Mouse (Mus musculus) limb, embryonic 14.5 days (tissue): ENCODE results near the gene Coasy. TPM values are rescaled to one million over a fixed set of nuclear protein-coding genes. Genes with fewer than 3 reads are reported as not detected.

Source experiments
- ATAC-seq: fragments of 200-750 bp; cut with Nextera tagmentation; 2 replicates; pipeline ENCODE4 v1.8.0; 2017; ENCODE audit warnings: low read depth, moderate number of reproducible peaks, moderate TSS enrichment; ENCODE audit not compliant: low FRiP score
- DNase-seq: peaks from one replicate; pipeline ENCODE4 v3.0.0-alpha.2; 2015; ENCODE audit warnings: low spot score
- H3K27ac ChIP-seq: fragments of 300-500 bp; sonication (generic); replicated peaks from 2 replicates; pipeline ENCODE4 v1.5.1; 2014; ENCODE audit warnings: low read depth, mild to moderate bottlenecking, low read length, moderate library complexity, mixed read lengths
- H3K27me3 ChIP-seq: fragments of 300-500 bp; sonication (generic); 2 replicates; pipeline ENCODE4 v1.6.1; 2014; ENCODE audit warnings: low read length, mixed read lengths; ENCODE audit not compliant: control insufficient read depth, insufficient read depth
- H3K36me3 ChIP-seq: fragments of 300-500 bp; sonication (generic); 2 replicates; pipeline ENCODE4 v1.6.1; 2014; ENCODE audit warnings: mild to moderate bottlenecking, low read length, moderate library complexity, mixed read lengths; ENCODE audit not compliant: control insufficient read depth, insufficient read depth
- H3K4me1 ChIP-seq: fragments of 300-500 bp; sonication (generic); 2 replicates; pipeline ENCODE4 v1.6.1; 2014; ENCODE audit warnings: antibody characterized with exemption, low read length, mixed read lengths; ENCODE audit not compliant: control insufficient read depth, insufficient read depth
- H3K4me2 ChIP-seq: fragments of 300-500 bp; sonication (generic); replicated peaks from 2 replicates; pipeline ENCODE4 v1.6.1; 2014; ENCODE audit warnings: low read depth, mild to moderate bottlenecking, low read length, moderate library complexity; ENCODE audit not compliant: severe bottlenecking
- H3K4me3 ChIP-seq: fragments of 300-500 bp; sonication (generic); replicated peaks from 2 replicates; pipeline ENCODE4 v1.5.1; 2014; ENCODE audit warnings: low read length
- H3K9ac ChIP-seq: fragments of 300-500 bp; sonication (generic); 2 replicates; pipeline ENCODE4 v1.6.1; 2014; ENCODE audit warnings: mild to moderate bottlenecking, low read depth, low read length, moderate library complexity; ENCODE audit not compliant: severe bottlenecking
- H3K9me3 ChIP-seq: fragments of 300-500 bp; sonication (generic); 2 replicates; pipeline ENCODE4 v1.6.1; 2016; ENCODE audit warnings: low read length; ENCODE audit not compliant: control insufficient read depth
- POLR2A ChIP-seq: fragments of 200-500 bp; IDR thresholded peaks from 2 replicates; pipeline ENCODE4 v1.8.0; 2012; ENCODE audit warnings: inconsistent platforms, mild to moderate bottlenecking, moderate library complexity, borderline replicate concordance; ENCODE audit not compliant: insufficient read depth, insufficient read length; ENCODE audit errors: extremely low read depth
- WGBS: fragments of 180-500 bp; shearing (Covaris S2); extraction: QIAGEN DNeasy Blood & Tissue Kit; methylation state at CpG from one replicate; pipeline ENCODE4 v1.1.7; 2014; 5-methylcytosine and 5-hydroxymethylcytosine counted together
- polyA plus RNA-seq, 2 experiments: library from polyadenylated mRNA; depleted of rRNA in 1 of 2; stranded (reverse) in 1 of 2; unstranded in 1 of 2; fragments of >200 nt; fragmentation: Nextera tagmentation in 1 of 2; extraction: Ambion mirVana in 1 of 2; gene quantifications; 2 replicates each; pipeline versions ENCODE4 v1.2.1 to v1.2.3; 2012 to 2014

Gene Coasy
- polyA plus RNA-seq (2012; rRNA removed) (49.1 and 64.3 TPM in 2 replicates), polyA plus RNA-seq (2014; fragmentation: Nextera tagmentation; extraction: Ambion mirVana) (41.9 and 43.3 TPM in 2 replicates)

DNA sequence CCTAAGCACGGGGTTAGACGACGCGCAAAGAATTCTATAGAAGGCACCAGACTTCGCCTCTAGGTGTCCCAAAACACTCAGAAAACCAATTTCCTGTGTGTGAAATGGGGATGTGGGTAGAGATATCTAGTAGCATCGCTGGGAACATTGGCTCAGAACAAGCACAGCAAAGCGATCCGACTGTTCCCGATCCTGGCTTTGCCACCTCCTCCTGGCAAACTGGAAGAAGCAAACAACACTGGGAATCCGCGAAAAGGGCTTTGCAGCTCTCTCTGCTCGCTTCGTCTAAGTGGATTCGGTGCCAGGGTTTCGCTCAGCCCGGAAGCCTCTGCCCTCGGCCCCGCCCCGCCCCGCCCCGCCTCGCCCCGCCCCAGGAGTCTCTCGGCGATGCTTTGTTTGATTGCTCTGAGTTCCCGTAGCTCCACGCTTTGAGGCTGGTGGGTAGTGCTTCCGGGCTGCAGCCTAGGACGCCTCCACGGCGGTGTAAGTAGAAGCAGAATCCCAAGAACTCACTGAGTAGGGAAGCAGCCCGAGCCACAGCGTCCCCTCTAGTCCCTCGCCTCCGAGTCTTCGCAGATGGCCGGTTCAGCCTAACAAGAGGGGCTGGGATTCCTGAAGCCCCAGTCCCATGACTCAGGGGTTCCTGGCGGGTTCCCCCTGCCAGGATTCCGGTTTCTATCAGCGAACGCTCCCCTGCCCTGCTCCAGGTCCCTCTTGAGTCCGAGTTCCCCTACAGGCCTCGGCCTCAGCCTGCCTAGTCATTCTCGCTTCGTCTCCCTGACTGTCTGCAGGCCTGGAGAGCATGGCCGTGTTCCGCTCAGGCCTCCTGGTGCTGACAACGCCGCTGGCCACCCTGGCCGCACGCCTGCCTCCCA lies at the start of gene Coasy:
Coasy (plus strand) TSS at position 358 of the 875 bp plus-strand sequence.
- ATAC-seq (peak; percentile 88), DNase-seq (peak; percentile 91)
- peak within 1 kb of the TSS; percentile 92 for H3K4me2 ChIP-seq
- peak; percentile 62; the same call in 1 of the 2 replicates for TF ChIP-seq POLR2A
- peak within 1 kb of the TSS; percentile 67 for H3K4me3 ChIP-seq
- WGBS: under 1% methylated on average over 46 of the region's 51 CpGs
- peaks cover 34% of the 10 kb centered on the region for H3K27me3 ChIP-seq
- peak within 1 kb of the TSS; percentile 78 for H3K27ac ChIP-seq
- peaks cover 6% of the 10 kb centered on the region; the same call in 1 of the 2 replicates for H3K36me3 ChIP-seq
- peaks cover 19% of the 10 kb centered on the region for H3K4me1 ChIP-seq
- no peaks in the 10 kb centered on the region for H3K9me3 ChIP-seq
- H3K9ac ChIP-seq: peak within 1 kb of the TSS; percentile 84

DNA sequence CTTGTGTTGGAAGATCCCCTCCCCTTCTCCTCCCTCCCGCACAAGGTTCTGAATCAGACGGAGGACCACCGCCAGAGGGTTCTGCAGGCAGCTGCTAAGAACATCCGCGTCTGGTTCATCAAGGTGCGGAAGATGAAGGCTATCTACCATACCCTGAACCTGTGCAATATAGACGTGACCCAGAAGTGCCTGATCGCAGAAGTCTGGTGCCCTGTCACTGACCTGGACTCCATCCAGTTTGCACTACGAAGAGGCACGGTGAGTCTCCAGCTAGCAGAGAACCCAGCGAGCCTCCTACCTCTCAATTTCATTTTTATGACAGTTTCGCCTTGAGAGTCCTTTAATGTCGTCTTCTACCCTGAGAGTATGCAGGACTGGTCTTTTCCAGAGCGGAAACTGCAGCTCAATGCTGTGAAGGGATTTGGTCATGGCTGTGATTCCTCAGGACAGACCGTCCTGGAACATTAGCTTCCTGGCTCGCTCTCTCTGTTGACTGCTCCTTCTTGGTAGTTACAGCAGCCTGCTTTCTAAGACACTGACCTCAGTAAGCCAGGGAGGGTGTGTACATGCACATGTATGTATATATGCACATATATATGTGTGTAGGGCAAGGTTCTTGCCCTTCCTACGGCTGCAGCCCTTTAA lies 48.4 kb upstream of the Coasy start:
- H3K4me1 ChIP-seq: no peaks in the 10 kb centered on the region
- 91% methylated on average over 17 of the region's 17 CpGs for WGBS
- no peak overlapping the region for H3K27ac ChIP-seq
- DNase-seq: no peak
- H3K4me3 ChIP-seq: no peak overlapping the region
- TF ChIP-seq POLR2A: no peak
- H3K36me3 ChIP-seq: peaks cover 53% of the 10 kb centered on the region
- no peak overlapping the region for H3K9ac ChIP-seq
- H3K4me2 ChIP-seq: no peak overlapping the region
- no peaks in the 10 kb centered on the region for H3K9me3 ChIP-seq
- no peaks in the 10 kb centered on the region for H3K27me3 ChIP-seq
- ATAC-seq: no peak

DNA sequence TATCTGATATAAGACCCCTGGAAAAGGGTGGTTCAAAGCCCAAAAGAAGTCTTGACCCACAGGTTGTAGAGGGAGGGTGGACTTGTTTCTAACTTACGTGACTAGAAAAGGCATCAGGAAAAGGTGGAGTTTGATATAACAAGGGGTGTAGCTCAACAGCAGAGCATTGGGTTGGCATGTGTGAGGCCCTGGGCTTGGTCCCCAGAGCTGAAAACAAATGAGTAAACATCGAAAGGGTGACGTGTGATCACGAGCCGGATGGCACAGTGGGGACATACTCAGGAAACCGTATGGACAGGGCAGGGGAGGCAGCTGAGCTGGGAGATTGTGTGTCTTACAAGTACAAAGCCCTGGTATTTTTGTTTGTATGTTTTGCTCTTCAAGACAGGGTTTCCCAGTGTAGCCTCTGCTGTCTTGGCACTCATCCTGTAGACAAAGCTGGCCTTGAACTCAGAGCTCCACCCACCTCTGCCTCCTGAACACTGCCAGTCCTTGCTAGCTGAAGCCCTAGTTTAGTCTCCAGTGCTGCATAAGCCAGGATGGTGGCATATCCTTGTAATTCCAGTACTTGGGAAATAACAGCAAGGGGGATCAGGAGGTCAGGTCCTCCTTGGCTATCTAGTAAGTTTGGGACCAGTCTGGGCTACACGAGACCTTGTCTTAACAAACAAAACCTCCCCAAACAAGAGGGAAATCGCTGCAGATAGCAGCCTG lies 47.6 kb upstream of the Coasy start:
- Histone ChIP-seq H3K36me3 (peaks cover 55% of the 10 kb centered on the region), H3K4me3 (no peak overlapping the region), H3K9ac (no peak overlapping the region), H3K4me2 (no peak overlapping the region), H3K9me3 (no peaks in the 10 kb centered on the region), H3K4me1 (no peaks in the 10 kb centered on the region), H3K27me3 (no peaks in the 10 kb centered on the region), H3K27ac (no peak overlapping the region)
- WGBS: 90% methylated on average over 8 of the region's 8 CpGs
- DNase-seq: no peak
- ATAC-seq: no peak
- no peak for TF ChIP-seq POLR2A

DNA sequence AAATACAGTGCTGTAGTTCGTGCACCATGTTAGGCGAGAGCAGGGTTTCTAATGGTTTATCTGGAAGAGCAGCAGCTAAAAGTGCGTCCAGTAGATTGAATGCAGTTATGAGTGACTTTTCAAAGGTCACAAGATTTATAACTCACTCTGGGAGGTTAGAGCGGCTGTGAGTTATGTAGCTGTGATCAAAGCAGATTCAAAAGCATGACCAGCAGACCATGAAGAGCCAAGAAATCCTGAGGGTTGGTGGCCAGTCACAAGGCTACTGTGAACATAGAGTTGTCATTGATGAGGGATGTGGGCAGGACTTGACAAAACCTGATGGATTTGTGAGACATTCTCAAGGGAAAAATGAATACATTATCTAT lies 47.1 kb upstream of the Coasy start:
- DNase-seq (no peak), ATAC-seq (no peak)
- Histone ChIP-seq H3K4me1 (no peaks in the 10 kb centered on the region), H3K27me3 (no peaks in the 10 kb centered on the region), H3K9ac (no peak overlapping the region), H3K27ac (no peak overlapping the region), H3K36me3 (peaks cover 57% of the 10 kb centered on the region), H3K4me3 (no peak overlapping the region), H3K9me3 (no peaks in the 10 kb centered on the region), H3K4me2 (no peak overlapping the region)
- no peak for TF ChIP-seq POLR2A
- WGBS: 85% methylated on average over 4 of the region's 4 CpGs

GRCm38 (mm10) chr11:101037795-101038194 lies 44.6 kb upstream of the Coasy start:
- Histone ChIP-seq H3K36me3 (peaks cover 64% of the 10 kb centered on the region), H3K27ac (no peak overlapping the region), H3K27me3 (no peaks in the 10 kb centered on the region), H3K4me1 (no peaks in the 10 kb centered on the region), H3K9me3 (no peaks in the 10 kb centered on the region), H3K4me2 (no peak overlapping the region), H3K9ac (no peak overlapping the region), H3K4me3 (no peak overlapping the region)
- DNase-seq (no peak), ATAC-seq (no peak)
- 87% methylated on average over 10 of the region's 10 CpGs for WGBS
- no peak for TF ChIP-seq POLR2A
